Mouse (Mus musculus): ENCODE results near the gene Gm10643. TPM values are rescaled to one million over a fixed set of nuclear protein-coding genes. Genes with fewer than 3 reads are reported as not detected.

The Gm10643 gene
- total RNA-seq, 1 experiment: 1.7 TPM

DNA sequence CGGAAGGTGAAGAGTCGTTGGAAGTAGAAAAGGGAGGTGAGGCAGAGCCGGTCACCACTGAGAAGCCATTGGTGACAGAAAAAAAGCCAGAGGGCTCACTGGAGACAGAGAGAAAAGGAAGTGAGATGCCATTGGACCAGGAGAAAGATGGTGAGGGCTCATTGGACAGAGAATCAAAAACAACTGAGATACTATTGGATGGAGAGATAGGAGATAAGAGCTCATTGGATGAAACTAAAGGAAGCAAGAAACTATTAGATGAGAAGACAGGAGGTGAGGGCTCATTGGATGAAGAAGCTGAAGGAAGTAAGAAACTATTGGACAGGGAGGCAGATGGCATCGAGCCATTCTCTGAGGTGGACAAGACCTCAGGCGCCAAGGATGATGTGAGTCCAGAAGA is 35.7 kb downstream of the Gm10643 start:
- Histone ChIP-seq H3K36me3 (ENCODE audit: control insufficient read depth, insufficient read depth, low read length, poor library complexity, severe bottlenecking) (peaks cover 16% of the 10 kb centered on the region), H3K4me1 (ENCODE audit: control insufficient read depth in 2 of 2, insufficient read depth in 2 of 2, low read length in 2 of 2, poor library complexity in 1 of 2) (peaks cover 7 to 25% of the 10 kb centered on the region in 2 experiments; a peak in 3 of 4 replicates), H3K9ac (ENCODE audit: insufficient read depth, low read depth, low read length, poor library complexity, severe bottlenecking) (no peak overlapping the region), H3K27ac (ENCODE audit: insufficient read depth, low read depth, low read length, poor library complexity, severe bottlenecking) (no peak overlapping the region), H3K9me3 (ENCODE audit: control insufficient read depth, insufficient read depth, low read depth, low read length) (no peaks in the 10 kb centered on the region), H3K4me3 (ENCODE audit: insufficient read depth in 1 of 2, low read depth in 1 of 2, low read length in 2 of 2, poor library complexity in 1 of 2, severe bottlenecking in 1 of 2) (peak overlapping the region in 1 of 2 experiments; percentile 25; a peak in 1 of 4 replicates)
- TF ChIP-seq MAFK (IDR thresholded peaks at IDR 0.05; ENCODE audit: insufficient read depth, low read depth, low read length) (no peak), ZNF384 (IDR thresholded peaks at IDR 0.05; ENCODE audit: low read depth, low read length) (no peak), CHD2 (IDR thresholded peaks at IDR 0.05; ENCODE audit: low read depth, low read length) (peak; percentile 77), HCFC1 (IDR thresholded peaks at IDR 0.05; ENCODE audit: borderline replicate concordance, insufficient read depth, low read length) (no peak), ZC3H11A (IDR thresholded peaks at IDR 0.05; ENCODE audit: borderline replicate concordance, low read depth, low read length) (no peak)
- in situ Hi-C loops (cut with MboI; ENCODE audit: low sequenced_read_pairs in 2 of 2, unreplicated experiment in 2 of 2): no loop called here
- no peak for DNase-seq (ENCODE audit: low read depth, low spot score)

DNA sequence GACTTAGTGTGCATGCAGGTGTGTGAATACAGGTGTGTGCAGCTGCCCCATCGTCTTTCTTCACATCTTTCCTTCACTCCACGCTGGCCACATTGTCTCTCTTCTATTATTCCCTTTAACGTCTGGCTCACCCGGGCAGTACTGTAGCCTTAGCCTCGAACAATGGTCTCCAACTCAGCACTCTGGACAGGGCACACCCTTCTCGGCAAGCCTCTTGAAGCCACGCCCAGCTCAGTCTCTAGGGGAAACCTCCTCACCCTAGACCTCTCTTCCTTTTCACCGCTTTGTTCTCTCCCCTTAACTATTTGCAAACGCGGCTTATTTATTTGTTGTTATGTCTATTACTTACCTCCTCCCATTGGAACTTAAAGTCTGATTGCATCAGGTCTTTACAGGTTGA is 37.5 kb downstream of the Gm10643 start:
- no peaks in the 10 kb centered on the region for H3K9me3 ChIP-seq (ENCODE audit: control insufficient read depth, insufficient read depth, low read depth, low read length)
- in situ Hi-C loops (cut with MboI; ENCODE audit: low sequenced_read_pairs in 2 of 2, unreplicated experiment in 2 of 2): no loop called here
- H3K4me3 ChIP-seq (ENCODE audit: insufficient read depth in 1 of 2, low read depth in 1 of 2, low read length in 2 of 2, poor library complexity in 1 of 2, severe bottlenecking in 1 of 2): no peak overlapping the region
- peaks cover 16% of the 10 kb centered on the region for H3K36me3 ChIP-seq (ENCODE audit: control insufficient read depth, insufficient read depth, low read length, poor library complexity, severe bottlenecking)
- no peak for DNase-seq (ENCODE audit: low read depth, low spot score)
- H3K27ac ChIP-seq (ENCODE audit: insufficient read depth, low read depth, low read length, poor library complexity, severe bottlenecking): no peak overlapping the region
- peaks cover 16 to 37% of the 10 kb centered on the region in 2 experiments for H3K4me1 ChIP-seq (ENCODE audit: control insufficient read depth in 2 of 2, insufficient read depth in 2 of 2, low read length in 2 of 2, poor library complexity in 1 of 2)
- H3K9ac ChIP-seq (ENCODE audit: insufficient read depth, low read depth, low read length, poor library complexity, severe bottlenecking): no peak overlapping the region
- TF ChIP-seq MAFK (IDR thresholded peaks at IDR 0.05; ENCODE audit: insufficient read depth, low read depth, low read length): no peak
- TF ChIP-seq HCFC1 (IDR thresholded peaks at IDR 0.05; ENCODE audit: borderline replicate concordance, insufficient read depth, low read length): no peak
- TF ChIP-seq ZC3H11A (IDR thresholded peaks at IDR 0.05; ENCODE audit: borderline replicate concordance, low read depth, low read length): no peak
- no peak for TF ChIP-seq CHD2 (IDR thresholded peaks at IDR 0.05; ENCODE audit: low read depth, low read length)
- TF ChIP-seq ZNF384 (IDR thresholded peaks at IDR 0.05; ENCODE audit: low read depth, low read length): no peak

DNA sequence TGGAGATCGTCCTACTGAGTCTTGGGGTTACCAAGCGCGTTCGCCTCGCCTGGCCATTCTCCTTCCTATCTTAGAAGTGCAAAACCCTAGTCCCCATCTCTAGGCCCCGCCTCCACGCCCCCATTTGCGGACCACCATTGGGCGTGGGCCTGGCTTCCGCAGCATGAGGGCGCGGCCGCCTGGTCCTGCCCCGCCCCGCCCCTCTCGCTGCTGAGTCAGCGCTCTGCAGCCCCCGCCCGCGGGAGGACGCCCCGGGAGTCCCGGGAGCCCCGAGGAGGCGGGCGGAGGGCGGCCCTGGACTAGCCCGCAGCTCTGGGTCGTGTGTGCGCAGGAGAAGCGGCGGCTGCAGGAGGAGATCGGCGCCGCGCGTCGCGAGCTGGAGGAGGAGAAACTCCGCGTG is 39.1 kb downstream of the Gm10643 start:
- peaks cover 22 to 50% of the 10 kb centered on the region in 2 experiments for H3K4me1 ChIP-seq (ENCODE audit: control insufficient read depth in 2 of 2, insufficient read depth in 2 of 2, low read length in 2 of 2, poor library complexity in 1 of 2)
- in situ Hi-C loops (cut with MboI; ENCODE audit: low sequenced_read_pairs in 2 of 2, unreplicated experiment in 2 of 2): no loop called here
- peaks cover 14% of the 10 kb centered on the region for H3K36me3 ChIP-seq (ENCODE audit: control insufficient read depth, insufficient read depth, low read length, poor library complexity, severe bottlenecking)
- peak overlapping the region; percentile 70 to 74 for H3K4me3 ChIP-seq (ENCODE audit: insufficient read depth in 1 of 2, low read depth in 1 of 2, low read length in 2 of 2, poor library complexity in 1 of 2, severe bottlenecking in 1 of 2)
- H3K9me3 ChIP-seq (ENCODE audit: control insufficient read depth, insufficient read depth, low read depth, low read length): no peaks in the 10 kb centered on the region
- peak overlapping the region; percentile 18; the same call in 1 of the 2 replicates for H3K9ac ChIP-seq (ENCODE audit: insufficient read depth, low read depth, low read length, poor library complexity, severe bottlenecking)
- no peak for DNase-seq (ENCODE audit: low read depth, low spot score)
- TF ChIP-seq MAFK (IDR thresholded peaks at IDR 0.05; ENCODE audit: insufficient read depth, low read depth, low read length): peak; percentile 98
- no peak for TF ChIP-seq ZC3H11A (IDR thresholded peaks at IDR 0.05; ENCODE audit: borderline replicate concordance, low read depth, low read length)
- H3K27ac ChIP-seq (ENCODE audit: insufficient read depth, low read depth, low read length, poor library complexity, severe bottlenecking): no peak overlapping the region

DNA sequence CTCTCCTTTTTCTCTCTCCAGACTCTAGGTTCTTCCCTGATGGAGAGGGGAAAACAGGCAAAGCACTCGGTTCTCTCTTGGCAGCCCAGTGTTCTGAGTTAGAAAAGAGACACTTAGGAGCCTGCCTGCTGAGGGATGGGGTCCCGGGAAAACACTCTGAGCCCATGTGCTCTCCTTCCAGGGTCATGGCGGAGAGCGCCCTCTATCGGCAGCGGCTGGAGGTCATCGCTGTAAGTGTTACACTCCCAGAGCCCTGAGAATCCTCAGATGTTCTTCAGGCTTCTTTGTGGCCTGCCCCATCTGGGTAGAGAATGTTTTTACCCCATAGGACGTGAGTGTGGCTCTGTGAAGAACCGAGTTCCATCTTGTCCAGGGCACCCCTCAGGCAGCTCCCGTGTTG is 40.8 kb downstream of the Gm10643 start:
- H3K4me3 ChIP-seq (ENCODE audit: insufficient read depth in 1 of 2, low read depth in 1 of 2, low read length in 2 of 2, poor library complexity in 1 of 2, severe bottlenecking in 1 of 2): no peak overlapping the region
- H3K36me3 ChIP-seq (ENCODE audit: control insufficient read depth, insufficient read depth, low read length, poor library complexity, severe bottlenecking): peaks cover 6% of the 10 kb centered on the region; the same call in 1 of the 2 replicates
- peak; percentile 84 for DNase-seq (ENCODE audit: low read depth, low spot score)
- H3K9ac ChIP-seq (ENCODE audit: insufficient read depth, low read depth, low read length, poor library complexity, severe bottlenecking): no peak overlapping the region
- no peak overlapping the region for H3K27ac ChIP-seq (ENCODE audit: insufficient read depth, low read depth, low read length, poor library complexity, severe bottlenecking)
- in situ Hi-C loops (cut with MboI; ENCODE audit: low sequenced_read_pairs in 2 of 2, unreplicated experiment in 2 of 2): no loop called here
- TF ChIP-seq MAFK (IDR thresholded peaks at IDR 0.05; ENCODE audit: insufficient read depth, low read depth, low read length) (0 out of 2 replicates have a peak, but pooled peaks have one; percentile 17), HCFC1 (IDR thresholded peaks at IDR 0.05; ENCODE audit: borderline replicate concordance, insufficient read depth, low read length) (no peak), ZC3H11A (IDR thresholded peaks at IDR 0.05; ENCODE audit: borderline replicate concordance, low read depth, low read length) (no peak), CHD2 (IDR thresholded peaks at IDR 0.05; ENCODE audit: low read depth, low read length) (no peak)
- H3K9me3 ChIP-seq (ENCODE audit: control insufficient read depth, insufficient read depth, low read depth, low read length): no peaks in the 10 kb centered on the region
- peaks cover 22 to 53% of the 10 kb centered on the region in 2 experiments for H3K4me1 ChIP-seq (ENCODE audit: control insufficient read depth in 2 of 2, insufficient read depth in 2 of 2, low read length in 2 of 2, poor library complexity in 1 of 2)

DNA sequence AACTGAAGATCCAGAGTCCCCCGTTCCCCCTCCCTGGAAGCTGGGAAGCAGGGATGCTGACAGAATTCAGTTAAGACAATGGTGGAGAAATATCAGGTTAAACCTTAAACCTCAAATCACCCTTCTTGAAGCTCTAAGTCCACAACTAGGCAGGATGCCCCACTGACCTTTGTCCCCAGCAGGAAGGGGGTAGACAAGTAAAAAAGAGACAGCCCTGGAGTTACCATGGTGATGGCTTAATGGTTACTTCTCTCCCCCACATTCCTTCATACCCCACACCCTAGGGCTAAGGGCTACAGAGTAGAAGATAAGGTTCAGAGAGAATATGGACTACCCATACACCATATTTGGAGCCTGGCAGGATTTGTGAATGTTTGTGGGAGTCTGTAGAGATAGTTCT is 41.3 kb downstream of the Gm10643 start:
- in situ Hi-C loops (cut with MboI; ENCODE audit: low sequenced_read_pairs in 2 of 2, unreplicated experiment in 2 of 2): no loop called here
- no peak for DNase-seq (ENCODE audit: low read depth, low spot score)
- no peaks in the 10 kb centered on the region for H3K9me3 ChIP-seq (ENCODE audit: control insufficient read depth, insufficient read depth, low read depth, low read length)
- H3K4me3 ChIP-seq (ENCODE audit: insufficient read depth in 1 of 2, low read depth in 1 of 2, low read length in 2 of 2, poor library complexity in 1 of 2, severe bottlenecking in 1 of 2): no peak overlapping the region
- no peak overlapping the region for H3K27ac ChIP-seq (ENCODE audit: insufficient read depth, low read depth, low read length, poor library complexity, severe bottlenecking)
- TF ChIP-seq HCFC1 (IDR thresholded peaks at IDR 0.05; ENCODE audit: borderline replicate concordance, insufficient read depth, low read length) (no peak), ZNF384 (IDR thresholded peaks at IDR 0.05; ENCODE audit: low read depth, low read length) (no peak), MAFK (IDR thresholded peaks at IDR 0.05; ENCODE audit: insufficient read depth, low read depth, low read length) (no peak), ZC3H11A (IDR thresholded peaks at IDR 0.05; ENCODE audit: borderline replicate concordance, low read depth, low read length) (no peak), CHD2 (IDR thresholded peaks at IDR 0.05; ENCODE audit: low read depth, low read length) (no peak)
- H3K36me3 ChIP-seq (ENCODE audit: control insufficient read depth, insufficient read depth, low read length, poor library complexity, severe bottlenecking): peaks cover 6% of the 10 kb centered on the region; the same call in 1 of the 2 replicates
- peaks cover 22 to 51% of the 10 kb centered on the region in 2 experiments for H3K4me1 ChIP-seq (ENCODE audit: control insufficient read depth in 2 of 2, insufficient read depth in 2 of 2, low read length in 2 of 2, poor library complexity in 1 of 2)
- H3K9ac ChIP-seq (ENCODE audit: insufficient read depth, low read depth, low read length, poor library complexity, severe bottlenecking): no peak overlapping the region

Measured in ES-E14 (cell line).